Mouse (Mus musculus) CD4-positive naive resting alpha-beta T cell, adult 76 days (primary cell): Measurements from ENCODE around the gene Zzef1. TPM values are rescaled to one million over a fixed set of nuclear protein-coding genes. Genes with fewer than 3 reads are reported as not detected.

Source experiments
- total RNA-seq: library from RNA; stranded (reverse); gene quantifications from one replicate; pipeline ENCODE4 v1.2.4, GENCODE M21; 2023

Gene Zzef1
- total RNA-seq, result 98.3 TPM

GRCm38 (mm10) chr11:72795455-72796295, at the start of gene Zzef1, which contains the start of gene Cyb5d2:
Gene Zzef1, plus strand, starts transcription at chr11:72796226.
Gene Cyb5d2, minus strand, starts transcription at chr11:72796142.

DNA sequence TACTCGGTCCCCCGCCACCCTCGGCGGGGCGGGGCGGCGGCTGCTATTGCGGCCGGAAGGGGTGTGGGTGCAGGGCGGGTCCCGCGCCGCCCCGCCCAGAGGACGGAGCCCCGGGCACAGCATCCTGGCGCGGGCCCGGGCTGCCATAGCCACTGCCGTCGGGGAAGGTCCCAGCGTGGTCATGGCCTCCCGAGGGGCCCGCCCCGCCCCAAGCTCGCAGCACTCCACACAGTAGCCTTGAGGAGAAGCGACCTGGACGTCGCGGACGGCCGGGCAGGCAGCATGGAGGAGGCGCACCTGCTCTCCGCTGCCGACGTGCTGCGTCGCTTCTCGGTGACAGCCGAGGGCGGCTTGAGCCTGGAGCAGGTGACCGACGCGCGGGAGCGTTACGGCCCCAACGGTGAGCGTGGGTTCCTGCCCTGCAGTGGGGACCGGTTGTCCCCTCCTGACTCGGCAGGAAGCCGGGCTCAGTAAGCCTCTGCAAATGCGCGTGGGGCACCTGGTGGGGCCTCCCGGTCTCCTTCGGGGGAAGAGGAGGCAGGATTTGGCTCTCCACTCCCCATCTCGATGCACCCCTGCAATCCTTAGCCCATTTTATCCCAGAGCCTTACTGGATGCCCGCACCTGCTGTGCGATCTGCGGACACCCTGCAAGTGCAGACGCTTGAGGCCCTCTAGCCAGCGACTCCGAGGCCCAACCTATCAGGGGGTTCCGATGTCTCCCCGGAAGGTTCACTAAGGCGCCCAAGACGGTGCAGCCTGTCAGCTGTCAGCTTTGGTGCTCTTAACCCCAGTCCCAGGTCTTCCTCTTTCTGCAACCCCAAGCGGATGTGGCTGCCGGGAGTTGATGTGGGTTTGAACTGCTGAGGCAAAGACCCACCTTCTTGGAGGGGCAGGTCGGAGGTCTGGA, 165.3 kb downstream of the Zzef1 start, which contains the start of gene Atp2a3:
Gene Atp2a3, plus strand, starts transcription at position 98 of the 909 bp plus-strand sequence.

Other genes with a start within 250 kb of the Zzef1 start
- 1.1 TPM for gene Spns3, start 245.7 kb upstream of the Zzef1 start, total RNA-seq
- 35.7 TPM for gene Ube2g1, start 188.9 kb upstream of the Zzef1 start, total RNA-seq
- 74.2 TPM for gene Ankfy1, start 106.2 kb upstream of the Zzef1 start, total RNA-seq
- 5.8 TPM for gene Cyb5d2, start 84 bp upstream of the Zzef1 start, total RNA-seq
- 246 TPM for gene Atp2a3, start 164.9 kb downstream of the Zzef1 start, total RNA-seq
- 1.7 TPM for gene P2rx1, start 202.9 kb downstream of the Zzef1 start, total RNA-seq
- 3.6 TPM for gene Camkk1, start 222.8 kb downstream of the Zzef1 start, total RNA-seq